8 mouse cellular contexts compared by ENCODE assay signal in genomic region chr1:39735927-39736604, GRCm38 (mm10). TPM values are rescaled to one million over a fixed set of nuclear protein-coding genes. Genes with fewer than 3 reads are reported as not detected.
DNase-seq lines count a peak whose midpoint lies in the region; ATAC-seq and TF ChIP-seq lines count a peak whose summit lies in the region.

No protein-coding gene starts in this region.

- no peaks in the 10 kb centered on the region for H3K36me3 ChIP-seq in forebrain, embryonic 14.5 days (ENCODE audit: control insufficient read depth, insufficient read depth, low read length)
- H3K36me3 ChIP-seq in forebrain, embryonic 13.5 days (ENCODE audit: poor library complexity, severe bottlenecking) = no peaks in the 10 kb centered on the region
- H3K36me3 ChIP-seq in embryonic facial prominence, embryonic 13.5 days = no peaks in the 10 kb centered on the region
- H3K36me3 ChIP-seq in hindbrain, postnatal 0 days (ENCODE audit: insufficient read depth, low read length) = no peaks in the 10 kb centered on the region
- no peaks in the 10 kb centered on the region for H3K36me3 ChIP-seq in liver, embryonic 14.5 days (replicated peaks; ENCODE audit: control insufficient read depth, insufficient read depth, low read depth)
- no peaks in the 10 kb centered on the region for H3K36me3 ChIP-seq in neural tube, embryonic 15.5 days

- no peak for DNase-seq in forebrain, embryonic 14.5 days (ENCODE audit: low spot score)
- DNase-seq in hindbrain, postnatal 0 days (ENCODE audit: low spot score) = no peak
- DNase-seq in liver, embryonic 14.5 days (ENCODE audit: low read depth in 3 of 3, low spot score in 3 of 3) = no peak
- DNase-seq in right cerebral cortex, adult 2 months (ENCODE audit: low spot score in 2 of 2) = no peak
- no peak for DNase-seq in retina, embryonic 14.5 days (ENCODE audit: low spot score)

- 0 out of 2 replicates have a peak overlapping the region, but pooled peaks have one; percentile 33 for H3K27ac ChIP-seq in forebrain, embryonic 14.5 days (ENCODE audit: low read depth, low read length)
- no peak overlapping the region for H3K27ac ChIP-seq in forebrain, embryonic 13.5 days
- peak overlapping the region; percentile 64 for H3K27ac ChIP-seq in embryonic facial prominence, embryonic 13.5 days
- H3K27ac ChIP-seq in hindbrain, postnatal 0 days = peak overlapping the region; percentile 60
- H3K27ac ChIP-seq in liver, embryonic 14.5 days = peak overlapping the region; percentile 59
- H3K27ac ChIP-seq in neural tube, embryonic 15.5 days (replicated peaks) = peak overlapping the region; percentile 54

- ATAC-seq in forebrain, embryonic 14.5 days = no peak
- no peak for ATAC-seq in forebrain, embryonic 13.5 days
- ATAC-seq in embryonic facial prominence, embryonic 13.5 days (ENCODE audit: insufficient number of reproducible peaks, insufficient read depth, low FRiP score, low TSS enrichment, low read depth) = no peak
- ATAC-seq in hindbrain, postnatal 0 days = peak; percentile 46; the same call in 1 of the 2 replicates
- ATAC-seq in liver, embryonic 14.5 days (ENCODE audit: insufficient read depth) = peak; percentile 72
- ATAC-seq in neural tube, embryonic 15.5 days (ENCODE audit: low FRiP score) = 0 out of 2 replicates have a peak, but pooled peaks have one; percentile 31

- H3K9ac ChIP-seq in forebrain, embryonic 14.5 days (ENCODE audit: low read length) = no peak overlapping the region
- H3K9ac ChIP-seq in forebrain, embryonic 13.5 days = no peak overlapping the region
- H3K9ac ChIP-seq in embryonic facial prominence, embryonic 13.5 days = no peak overlapping the region
- no peak overlapping the region for H3K9ac ChIP-seq in hindbrain, postnatal 0 days (replicated peaks; ENCODE audit: low read length)
- peak overlapping the region; percentile 18; the same call in 1 of the 2 replicates for H3K9ac ChIP-seq in liver, embryonic 14.5 days (replicated peaks)
- no peak overlapping the region for H3K9ac ChIP-seq in neural tube, embryonic 15.5 days (replicated peaks)

- no peaks in the 10 kb centered on the region for H3K27me3 ChIP-seq in forebrain, embryonic 14.5 days (replicated peaks; ENCODE audit: control insufficient read depth, insufficient read depth, low read length)
- peaks cover 2% of the 10 kb centered on the region; the same call in 1 of the 2 replicates for H3K27me3 ChIP-seq in forebrain, embryonic 13.5 days
- H3K27me3 ChIP-seq in embryonic facial prominence, embryonic 13.5 days = no peaks in the 10 kb centered on the region
- H3K27me3 ChIP-seq in hindbrain, postnatal 0 days (ENCODE audit: insufficient read depth, low read length) = no peaks in the 10 kb centered on the region
- no peaks in the 10 kb centered on the region for H3K27me3 ChIP-seq in liver, embryonic 14.5 days (ENCODE audit: control insufficient read depth, insufficient read depth, low read length)
- H3K27me3 ChIP-seq in neural tube, embryonic 15.5 days (replicated peaks) = no peaks in the 10 kb centered on the region

- no peak overlapping the region for H3K4me2 ChIP-seq in forebrain, embryonic 14.5 days (ENCODE audit: low read length)
- no peak overlapping the region for H3K4me2 ChIP-seq in forebrain, embryonic 13.5 days
- no peak overlapping the region for H3K4me2 ChIP-seq in embryonic facial prominence, embryonic 13.5 days
- no peak overlapping the region for H3K4me2 ChIP-seq in hindbrain, postnatal 0 days (ENCODE audit: low read depth, low read length)
- peak overlapping the region; percentile 54 for H3K4me2 ChIP-seq in liver, embryonic 14.5 days (ENCODE audit: low read depth)
- no peak overlapping the region for H3K4me2 ChIP-seq in neural tube, embryonic 15.5 days

- no peak for TF ChIP-seq EP300 in liver, embryonic 14.5 days (IDR thresholded peaks at IDR 0.05; ENCODE audit: low read depth)

- peaks cover 6% of the 10 kb centered on the region; the same call in 1 of the 2 replicates for H3K4me1 ChIP-seq in forebrain, embryonic 14.5 days (ENCODE audit: control insufficient read depth, insufficient read depth, low read length)
- H3K4me1 ChIP-seq in forebrain, embryonic 13.5 days = peaks cover 8% of the 10 kb centered on the region
- H3K4me1 ChIP-seq in embryonic facial prominence, embryonic 13.5 days = peaks cover 30% of the 10 kb centered on the region
- peaks cover 8% of the 10 kb centered on the region for H3K4me1 ChIP-seq in hindbrain, postnatal 0 days (ENCODE audit: insufficient read depth, low read length)
- H3K4me1 ChIP-seq in liver, embryonic 14.5 days (replicated peaks; ENCODE audit: control insufficient read depth in 2 of 2, insufficient read depth in 2 of 2, low read length in 1 of 2) = peaks cover 18 to 36% of the 10 kb centered on the region in 2 experiments
- H3K4me1 ChIP-seq in neural tube, embryonic 15.5 days = peaks cover 16% of the 10 kb centered on the region

- 44% methylated on average over 8 of the region's 8 CpGs for WGBS in forebrain, embryonic 14.5 days
- 39% methylated on average over 8 of the region's 8 CpGs for WGBS in forebrain, embryonic 13.5 days
- 21% methylated on average over 8 of the region's 8 CpGs for WGBS in embryonic facial prominence, embryonic 13.5 days
- WGBS in hindbrain, postnatal 0 days = 19% methylated on average over 8 of the region's 8 CpGs
- WGBS in liver, embryonic 14.5 days (ENCODE audit: insufficient replicate concordance) = 14% methylated on average over 8 of the region's 8 CpGs
- WGBS in neural tube, embryonic 15.5 days = 12% methylated on average over 8 of the region's 8 CpGs

- TF ChIP-seq CTCF in hindbrain, postnatal 0 days (IDR thresholded peaks at IDR 0.05; ENCODE audit: low read depth) = no peak
- TF ChIP-seq CTCF in liver, embryonic 14.5 days (IDR thresholded peaks at IDR 0.05; ENCODE audit: low read depth) = no peak

- H3K4me3 ChIP-seq in forebrain, embryonic 14.5 days (ENCODE audit: low read depth, low read length) = no peak overlapping the region
- no peak overlapping the region for H3K4me3 ChIP-seq in forebrain, embryonic 13.5 days
- no peak overlapping the region for H3K4me3 ChIP-seq in embryonic facial prominence, embryonic 13.5 days
- no peak overlapping the region for H3K4me3 ChIP-seq in hindbrain, postnatal 0 days (ENCODE audit: low read length)
- no peak overlapping the region for H3K4me3 ChIP-seq in liver, embryonic 14.5 days (ENCODE audit: insufficient read depth in 1 of 2, low read depth in 2 of 2, low read length in 2 of 2)
- H3K4me3 ChIP-seq in neural tube, embryonic 15.5 days (replicated peaks) = no peak overlapping the region

- H3K9me3 ChIP-seq in forebrain, embryonic 14.5 days (replicated peaks; ENCODE audit: control insufficient read depth, low read length) = no peaks in the 10 kb centered on the region
- no peaks in the 10 kb centered on the region for H3K9me3 ChIP-seq in forebrain, embryonic 13.5 days (replicated peaks)
- H3K9me3 ChIP-seq in embryonic facial prominence, embryonic 13.5 days = no peaks in the 10 kb centered on the region
- no peaks in the 10 kb centered on the region for H3K9me3 ChIP-seq in hindbrain, postnatal 0 days (ENCODE audit: low read length)
- no peaks in the 10 kb centered on the region for H3K9me3 ChIP-seq in liver, embryonic 14.5 days (ENCODE audit: control insufficient read depth, low read length)
- H3K9me3 ChIP-seq in neural tube, embryonic 15.5 days (replicated peaks) = no peaks in the 10 kb centered on the region

RNA-seq across cellular contexts. Expression of gene Rfx8, which starts 15.3 kb away (rescaled TPM):
- polyA plus RNA-seq in forebrain, embryonic 14.5 days (2014; fragmentation: Nextera tagmentation; extraction: Ambion mirVana) = 0.19 and 0.32 TPM in 2 replicates
- polyA plus RNA-seq in forebrain, embryonic 13.5 days (2015; fragmentation: Nextera tagmentation; extraction: Ambion mirVana) = 0.18 and 0.20 TPM in 2 replicates
- polyA plus RNA-seq in embryonic facial prominence, embryonic 13.5 days (2015; fragmentation: Nextera tagmentation; extraction: Ambion mirVana) = 1.8 and 2.1 TPM in 2 replicates
- total RNA-seq in hindbrain, postnatal 0 days (2014; rRNA removed) = 0.10 and 0.97 TPM in 2 replicates
- polyA plus RNA-seq in hindbrain, postnatal 0 days (2015; fragmentation: Nextera tagmentation; extraction: Ambion mirVana) = 0.39 and 0.68 TPM in 2 replicates
- 0.02 and 0.04 TPM in 2 replicates for polyA plus RNA-seq in liver, embryonic 14.5 days (2012; rRNA removed)
- polyA plus RNA-seq in liver, embryonic 14.5 days (2014; fragmentation: Nextera tagmentation; extraction: Ambion mirVana) = not detected in 2 replicates
- polyA plus RNA-seq in neural tube, embryonic 15.5 days (2015; fragmentation: Nextera tagmentation; extraction: Ambion mirVana) = 0.14 and 0.27 TPM in 2 replicates

Comparison
In these comparisons a context has a peak if more than half of its experiments do, and no peak if none do; other contexts are left out.
1. ATAC-seq: peak in hindbrain, postnatal 0 days (single experiment), liver, embryonic 14.5 days (single experiment) and neural tube, embryonic 15.5 days (single experiment); none in forebrain, embryonic 14.5 days (single experiment), forebrain, embryonic 13.5 days (single experiment) and embryonic facial prominence, embryonic 13.5 days (single experiment).